Mouse (Mus musculus) MEL (cell line): Measurements from ENCODE around the gene Kank1. TPM values are rescaled to one million over a fixed set of nuclear protein-coding genes. Genes with fewer than 3 reads are reported as not detected.

Experiments
- DNase-seq: peaks from one replicate; pipeline ENCODE4 v3.0.0; 2011; ENCODE audit warnings: low read depth, low spot score
- H3K27ac ChIP-seq: 2 replicates; pipeline ENCODE4 v1.5.1; 2012; ENCODE audit warnings: low read depth, mild to moderate bottlenecking, control low read depth, low read length, moderate library complexity; ENCODE audit not compliant: control insufficient read depth
- H3K27me3 ChIP-seq, 2 experiments: fragments of 150-350 bp in 1 of 2; sonication (generic) in 1 of 2; 2 replicates each; pipeline ENCODE4 v1.6.1; 2012; ENCODE audit warnings: low read length in 2 of 2, mild to moderate bottlenecking in 2 of 2, improper control_type of control experiment in 1 of 2, moderate library complexity in 1 of 2; ENCODE audit not compliant: insufficient read depth in 2 of 2, control insufficient read depth in 1 of 2
- H3K36me3 ChIP-seq, 2 experiments: 2 replicates each; pipeline ENCODE4 v1.6.1; 2012 to 2014; ENCODE audit warnings: low read length in 2 of 2, improper control_type of control experiment in 1 of 2, inconsistent platforms in 1 of 2, mild to moderate bottlenecking in 1 of 2; ENCODE audit not compliant: insufficient read depth in 2 of 2, control insufficient read depth in 1 of 2
- H3K4me1 ChIP-seq, 2 experiments: fragments of 150-350 bp in 1 of 2; sonication (generic) in 1 of 2; 2 replicates each; pipeline ENCODE4 v1.6.1; 2012; ENCODE audit warnings: low read length in 2 of 2, improper control_type of control experiment in 1 of 2, mild to moderate bottlenecking in 1 of 2; ENCODE audit not compliant: insufficient read depth in 2 of 2, control insufficient read depth in 1 of 2
- H3K4me3 ChIP-seq, 2 experiments: fragments of 150-350 bp in 1 of 2; sonication (generic) in 1 of 2; 2 replicates each; pipeline ENCODE4 v1.5.1; 2012; ENCODE audit warnings: low read depth in 2 of 2, low read length in 2 of 2, mild to moderate bottlenecking in 2 of 2, moderate library complexity in 2 of 2, control low read depth in 1 of 2, improper control_type of control experiment in 1 of 2; ENCODE audit not compliant: control insufficient read depth in 1 of 2, insufficient read depth in 1 of 2
- H3K79me2 ChIP-seq: 2 replicates; pipeline ENCODE4 v1.6.1; 2012; ENCODE audit warnings: mild to moderate bottlenecking, low read length, moderate library complexity; ENCODE audit not compliant: control insufficient read depth, poor library complexity, insufficient read depth
- H3K9ac ChIP-seq: 2 replicates; pipeline ENCODE4 v1.6.1; 2012; ENCODE audit warnings: low read depth, mild to moderate bottlenecking, control low read depth, low read length, moderate library complexity; ENCODE audit not compliant: control insufficient read depth, poor library complexity, severe bottlenecking
- H3K9me3 ChIP-seq: fragments of 150-350 bp; sonication (generic); replicated peaks from 2 replicates; pipeline ENCODE4 v1.6.1; 2012; ENCODE audit warnings: mild to moderate bottlenecking, low read length, improper control_type of control experiment, moderate library complexity; ENCODE audit not compliant: insufficient read depth
- CHD1 ChIP-seq: IDR thresholded peaks from 2 replicates; pipeline ENCODE4 v1.6.1; 2012; ENCODE audit warnings: low read depth, mild to moderate bottlenecking, inconsistent platforms, low read length, improper control_type of control experiment
- CHD2 ChIP-seq: IDR thresholded peaks from 2 replicates; pipeline ENCODE4 v1.6.1; 2011; ENCODE audit warnings: low read length, improper control_type of control experiment
- ELF1 ChIP-seq: IDR thresholded peaks from 2 replicates; pipeline ENCODE4 v1.6.1; 2014; ENCODE audit warnings: low read depth, mild to moderate bottlenecking, inconsistent platforms, low read length, improper control_type of control experiment, moderate library complexity
- EP300 ChIP-seq, 2 experiments: IDR thresholded peaks; 2 replicates each; pipeline ENCODE4 v1.6.1; 2011; ENCODE audit warnings: improper control_type of control experiment in 2 of 2, low read length in 2 of 2, low read depth in 1 of 2, mild to moderate bottlenecking in 1 of 2
- HCFC1 ChIP-seq: IDR thresholded peaks from 2 replicates; pipeline ENCODE4 v1.6.1; 2012; ENCODE audit warnings: low read depth, mild to moderate bottlenecking, inconsistent platforms, low read length, improper control_type of control experiment, moderate library complexity
- JUND ChIP-seq: IDR thresholded peaks from 2 replicates; pipeline ENCODE4 v1.6.1; 2011; ENCODE audit warnings: low read depth, mild to moderate bottlenecking, improper control_type of control experiment, low read length
- MAFK ChIP-seq: IDR thresholded peaks from 2 replicates; pipeline ENCODE4 v1.6.1; 2011; ENCODE audit warnings: low read depth, mild to moderate bottlenecking, low read length, improper control_type of control experiment, borderline replicate concordance
- MAX ChIP-seq: IDR thresholded peaks from 2 replicates; pipeline ENCODE4 v1.6.1; 2011; ENCODE audit warnings: low read length, improper control_type of control experiment
- MAZ ChIP-seq: IDR thresholded peaks from 2 replicates; pipeline ENCODE4 v1.6.1; 2012; ENCODE audit warnings: low read depth, mild to moderate bottlenecking, inconsistent platforms, low read length, improper control_type of control experiment
- MYB ChIP-seq: IDR thresholded peaks from 2 replicates; pipeline ENCODE4 v1.6.1; 2011; ENCODE audit warnings: mild to moderate bottlenecking, low read depth, low read length, improper control_type of control experiment
- MYC ChIP-seq: IDR thresholded peaks from 2 replicates; pipeline ENCODE4 v1.6.1; 2011; ENCODE audit warnings: low read depth, mild to moderate bottlenecking, low read length, improper control_type of control experiment, moderate library complexity
- POLR2A ChIP-seq, 2 experiments: IDR thresholded peaks; 2 replicates each; pipeline ENCODE4 v1.6.1; 2011 to 2012; ENCODE audit warnings: low read length in 2 of 2, mild to moderate bottlenecking in 2 of 2, control low read depth in 1 of 2, improper control_type of control experiment in 1 of 2, low read depth in 1 of 2, moderate library complexity in 1 of 2; ENCODE audit not compliant: control insufficient read depth in 1 of 2, insufficient read depth in 1 of 2, poor library complexity in 1 of 2
- POLR2AphosphoS2 ChIP-seq: IDR thresholded peaks from 2 replicates; pipeline ENCODE4 v1.6.1; 2011; ENCODE audit warnings: low read length, improper control_type of control experiment
- SIN3A ChIP-seq: IDR thresholded peaks from 2 replicates; pipeline ENCODE4 v1.6.1; 2012; ENCODE audit warnings: low read length, improper control_type of control experiment, inconsistent platforms
- TAL1 ChIP-seq: IDR thresholded peaks from 2 replicates; pipeline ENCODE4 v1.6.1; 2012; ENCODE audit warnings: mild to moderate bottlenecking, inconsistent platforms, low read length, moderate library complexity, mixed read lengths
- TCF12 ChIP-seq: IDR thresholded peaks from 2 replicates; pipeline ENCODE4 v1.6.1; 2014; ENCODE audit warnings: low read depth, mild to moderate bottlenecking, inconsistent platforms, low read length, improper control_type of control experiment, moderate library complexity
- USF1 ChIP-seq: IDR thresholded peaks from 2 replicates; pipeline ENCODE4 v1.6.1; 2014; ENCODE audit warnings: low read depth, mild to moderate bottlenecking, inconsistent platforms, low read length, improper control_type of control experiment, moderate library complexity
- ZC3H11A ChIP-seq: IDR thresholded peaks from 2 replicates; pipeline ENCODE4 v1.6.1; 2012; ENCODE audit warnings: low read depth, mild to moderate bottlenecking, inconsistent platforms, low read length, improper control_type of control experiment
- ZMIZ1 ChIP-seq: IDR thresholded peaks from 2 replicates; pipeline ENCODE4 v1.6.1; 2012; ENCODE audit warnings: low read depth, mild to moderate bottlenecking, inconsistent platforms, low read length, improper control_type of control experiment, moderate library complexity
- ZNF384 ChIP-seq: IDR thresholded peaks from 2 replicates; pipeline ENCODE4 v1.6.1; 2012; ENCODE audit warnings: low read depth, mild to moderate bottlenecking, inconsistent platforms, low read length, improper control_type of control experiment
- polyA plus RNA-seq, 2 experiments: library from polyadenylated mRNA; stranded (reverse) in 1 of 2; unstranded in 1 of 2; fragments of >175 nt in 1 of 2; fragments of >200 nt in 1 of 2; gene quantifications; 2 replicates each; pipeline versions ENCODE4 v1.2.1 to v1.2.4; 2012; ENCODE audit warnings: low replicate concordance in 2 of 2, low read depth in 1 of 2; ENCODE audit not compliant: insufficient read length in 2 of 2, insufficient read depth in 1 of 2, missing spikeins in 1 of 2
- total RNA-seq: library from RNA; depleted of rRNA; stranded (reverse); fragments of 300-350 nt; gene quantifications from 2 replicates; pipeline ENCODE4 v1.2.3, GENCODE M21; 2012

Kank1 gene
- total and polyA plus RNA-seq, 3 experiments: not detected

DNA sequence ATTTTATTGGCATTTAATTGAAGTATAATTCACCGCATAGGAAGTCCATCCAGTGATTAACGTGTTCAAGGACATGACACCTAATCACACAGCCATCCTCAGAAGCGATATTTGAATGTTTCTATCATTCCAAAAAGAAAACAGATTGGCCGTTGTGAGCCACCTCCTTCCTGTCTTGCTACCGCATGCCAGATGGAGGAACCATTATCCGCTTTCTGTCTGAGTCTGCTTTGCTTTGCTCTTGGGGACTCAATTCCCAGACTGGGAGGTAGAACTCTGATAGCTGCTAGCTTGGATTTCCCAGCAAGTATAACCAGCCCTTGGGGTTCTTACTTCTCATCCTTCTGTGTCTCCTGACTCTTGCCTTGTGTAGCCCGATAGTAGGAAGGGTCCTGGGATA, 125.2 kb downstream of the Kank1 start:
- Histone ChIP-seq H3K27ac (no peak overlapping the region), H3K4me1 (no peaks in the 10 kb centered on the region), H3K27me3 (no peaks in the 10 kb centered on the region)

DNA sequence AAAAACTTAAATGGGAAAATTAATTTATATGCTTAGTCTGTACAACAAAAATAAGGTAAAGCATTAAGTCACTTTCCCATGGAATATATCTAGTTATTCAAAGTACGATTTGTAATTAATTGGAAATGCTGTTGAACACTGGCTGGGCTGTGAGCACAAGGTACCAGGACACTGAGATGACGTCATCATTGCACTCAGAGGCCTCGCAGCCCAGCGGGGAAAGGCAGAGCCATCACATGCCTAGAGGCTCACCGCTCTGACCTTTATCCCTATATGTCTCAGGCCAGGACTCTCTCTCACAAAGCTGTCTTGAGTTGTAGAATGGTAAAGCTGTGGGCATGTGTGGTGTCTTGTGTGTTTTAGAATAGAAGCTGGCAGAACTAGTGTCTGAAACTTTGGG, 128.9 kb downstream of the Kank1 start:
- no peaks in the 10 kb centered on the region for H3K4me1 ChIP-seq
- no peaks in the 10 kb centered on the region for H3K79me2 ChIP-seq
- H3K4me3 ChIP-seq: no peak overlapping the region
- H3K27ac ChIP-seq: no peak overlapping the region
- H3K9ac ChIP-seq: no peak overlapping the region
- H3K9me3 ChIP-seq: no peaks in the 10 kb centered on the region
- no peaks in the 10 kb centered on the region for H3K27me3 ChIP-seq
- TF ChIP-seq POLR2AphosphoS2 (no peak), MYB (no peak)
- H3K36me3 ChIP-seq: no peaks in the 10 kb centered on the region
- no peak for DNase-seq

More for the DNA sequence above, 125.2 kb downstream of the Kank1 start:
- Histone ChIP-seq H3K9me3 (no peaks in the 10 kb centered on the region), H3K4me3 (no peak overlapping the region), H3K79me2 (no peaks in the 10 kb centered on the region), H3K9ac (no peak overlapping the region), H3K36me3 (no peaks in the 10 kb centered on the region)
- TF ChIP-seq CHD1 (no peak), POLR2AphosphoS2 (no peak), HCFC1 (no peak), MYC (no peak), EP300 (IDR thresholded peaks at IDR 0.05; ENCODE audit: low read depth in 1 of 2, low read length in 2 of 2) (no peak), ZNF384 (no peak), JUND (no peak), ZMIZ1 (no peak), ELF1 (no peak), SIN3A (no peak), MAX (no peak), ZC3H11A (no peak), TAL1 (no peak), USF1 (no peak), MAZ (no peak), MAFK (no peak), POLR2A (IDR thresholded peaks at IDR 0.05; ENCODE audit: control insufficient read depth in 1 of 2, insufficient read depth in 1 of 2, low read depth in 1 of 2, low read length in 2 of 2, poor library complexity in 1 of 2) (no peak), CHD2 (no peak), TCF12 (no peak)
- TF ChIP-seq, all 39 proteins: peak for 0
- no peak for DNase-seq
